Mouse (Mus musculus) liver, postnatal 0 days (tissue): ENCODE data around the gene Poll.

Experiments used
- CTCF ChIP-seq: sonication (generic); IDR thresholded peaks from 2 replicates; pipeline ENCODE4 v1.5.1; 2016; ENCODE audit warnings: antibody characterized with exemption, low read depth
- EP300 ChIP-seq: IDR thresholded peaks from 2 replicates; pipeline ENCODE4 v1.6.1; 2016; ENCODE audit warnings: antibody characterized with exemption, low read depth, mild to moderate bottlenecking

- TF ChIP-seq CTCF (no peak), EP300 (no peak)
Measured at GRCm38 (mm10) chr19:45587509-45588292, 27.4 kb upstream of the Poll start.
